Mouse (Mus musculus) liver, postnatal 0 days (tissue): ENCODE measurements around the gene D430042O09Rik. TPM values are rescaled to one million over a fixed set of nuclear protein-coding genes. Genes with fewer than 3 reads are reported as not detected.

Experiments
- ATAC-seq: fragments of 200-750 bp; cut with Nextera tagmentation; 2 replicates; pipeline ENCODE4 v1.8.0; 2017; ENCODE audit warnings: mild to moderate bottlenecking, moderate library complexity
- DNase-seq: peaks from one replicate; pipeline ENCODE4 v3.0.0-alpha.2; 2016
- H3K27ac ChIP-seq: fragments of 300-500 bp; sonication (generic); 2 replicates; pipeline ENCODE4 v1.5.1; 2014; ENCODE audit warnings: antibody characterized with exemption, moderate library complexity, mild to moderate bottlenecking, low read depth
- H3K27me3 ChIP-seq: fragments of 300-500 bp; sonication (generic); 2 replicates; pipeline ENCODE4 v1.6.1; 2014; ENCODE audit warnings: low read length, control low read depth, mixed read lengths; ENCODE audit not compliant: insufficient read depth
- H3K36me3 ChIP-seq: fragments of 300-500 bp; sonication (generic); replicated peaks from 2 replicates; pipeline ENCODE4 v1.6.1; 2014; ENCODE audit warnings: mild to moderate bottlenecking, control low read depth, low read length, moderate library complexity, mixed read lengths; ENCODE audit not compliant: insufficient read depth
- H3K4me1 ChIP-seq: fragments of 300-500 bp; sonication (generic); 2 replicates; pipeline ENCODE4 v1.6.1; 2014; ENCODE audit warnings: antibody characterized with exemption, mild to moderate bottlenecking, control low read depth; ENCODE audit not compliant: insufficient read depth
- H3K4me2 ChIP-seq: fragments of 300-500 bp; sonication (generic); 2 replicates; pipeline ENCODE4 v1.6.1; 2014; ENCODE audit warnings: low read depth, mild to moderate bottlenecking, low read length, moderate library complexity, mixed read lengths
- H3K4me3 ChIP-seq: fragments of 300-500 bp; sonication (generic); 2 replicates; pipeline ENCODE4 v1.5.1; 2014; ENCODE audit warnings: low read depth, low read length
- H3K9ac ChIP-seq: fragments of 300-500 bp; sonication (generic); replicated peaks from 2 replicates; pipeline ENCODE4 v1.6.1; 2014; ENCODE audit warnings: mild to moderate bottlenecking, moderate library complexity
- H3K9me3 ChIP-seq: fragments of 300-500 bp; sonication (generic); 2 replicates; pipeline ENCODE4 v1.6.1; 2016; ENCODE audit warnings: mild to moderate bottlenecking, control low read depth, low read length, mixed read lengths
- CTCF ChIP-seq: sonication (generic); IDR thresholded peaks from 2 replicates; pipeline ENCODE4 v1.5.1; 2016; ENCODE audit warnings: antibody characterized with exemption, low read depth
- EP300 ChIP-seq: IDR thresholded peaks from 2 replicates; pipeline ENCODE4 v1.6.1; 2016; ENCODE audit warnings: antibody characterized with exemption, low read depth, mild to moderate bottlenecking
- WGBS: fragments of 180-500 bp; shearing (Covaris S2); extraction: QIAGEN DNeasy Blood & Tissue Kit; methylation state at CpG from one replicate; pipeline ENCODE4 v1.1.7; 2014; ENCODE audit not compliant: insufficient replicate concordance; 5-methylcytosine and 5-hydroxymethylcytosine counted together
- polyA plus RNA-seq: library from polyadenylated mRNA; unstranded; fragments of >200 nt; fragmentation: Nextera tagmentation; extraction: Ambion mirVana; gene quantifications from 2 replicates; pipeline ENCODE4 v1.2.1, GENCODE M21; 2015

Gene D430042O09Rik
- polyA plus RNA-seq, 1 experiment from 2014 or later: 1.3 TPM

DNA sequence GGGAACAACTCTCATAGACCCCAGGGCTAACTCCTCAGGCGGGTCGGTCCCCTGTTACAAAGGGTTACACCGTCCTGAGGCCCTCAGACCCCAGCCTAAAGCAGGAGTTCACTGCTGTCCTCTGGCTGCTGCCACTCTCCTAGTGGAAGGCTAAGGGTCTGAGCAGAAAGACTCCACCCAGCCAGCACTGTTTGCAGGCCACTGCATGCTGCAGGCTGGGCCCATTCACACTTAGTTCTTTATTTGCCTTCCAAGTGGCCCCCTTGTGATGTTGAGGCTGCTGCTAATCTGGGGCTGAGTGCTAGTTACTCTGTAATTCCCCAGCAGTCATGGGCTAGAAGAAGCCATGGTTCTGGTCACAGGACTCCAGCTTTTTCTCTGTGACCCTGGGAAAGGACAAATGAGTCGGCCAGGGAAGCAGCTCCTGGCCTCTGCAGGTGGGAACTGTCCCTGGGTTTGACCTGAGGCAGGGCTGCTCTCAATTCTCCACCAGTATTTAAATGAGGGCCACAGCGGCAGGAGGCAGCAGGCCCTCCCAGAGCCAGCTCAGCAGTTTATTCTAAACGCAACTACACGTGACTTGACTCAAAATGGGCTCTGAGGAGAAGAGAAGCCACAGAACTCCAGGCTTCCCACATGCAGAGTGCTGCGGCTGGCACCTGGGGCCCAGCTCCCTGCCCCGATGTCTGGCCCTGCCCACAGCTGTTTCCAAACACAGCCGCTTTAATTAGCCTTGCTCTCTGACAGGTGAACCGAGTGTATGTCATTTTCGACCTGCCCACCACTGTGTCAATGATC lies 163.9 kb downstream of the D430042O09Rik start:
- Histone ChIP-seq H3K9ac (no peak overlapping the region), H3K27me3 (no peaks in the 10 kb centered on the region), H3K9me3 (no peaks in the 10 kb centered on the region), H3K36me3 (no peaks in the 10 kb centered on the region), H3K4me3 (no peak overlapping the region), H3K4me2 (no peak overlapping the region), H3K27ac (no peak overlapping the region), H3K4me1 (no peaks in the 10 kb centered on the region)
- 51% methylated on average over 12 of the region's 12 CpGs for WGBS
- TF ChIP-seq EP300 (no peak), CTCF (no peak)
- ATAC-seq (no peak), DNase-seq (no peak)

DNA sequence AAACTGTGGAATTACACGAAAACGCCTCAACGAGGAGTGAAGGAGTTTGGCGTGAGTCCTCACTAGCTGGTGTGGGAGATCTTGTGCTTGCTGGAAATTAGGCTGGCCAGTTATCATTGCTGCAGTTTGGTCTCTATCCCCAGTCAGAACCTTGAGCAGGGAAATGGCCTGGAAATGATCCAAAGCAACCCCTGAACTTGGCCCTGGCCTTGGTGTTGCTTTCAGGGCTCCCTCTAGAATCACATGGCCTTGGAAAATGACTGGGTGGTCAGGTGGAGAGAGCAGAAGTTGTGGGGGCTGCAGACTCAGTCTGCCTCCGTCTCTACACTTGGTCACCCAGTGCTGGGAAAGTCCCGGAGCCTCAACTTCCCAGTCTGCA lies 164.5 kb downstream of the D430042O09Rik start:
- Histone ChIP-seq H3K27me3 (no peaks in the 10 kb centered on the region), H3K4me2 (no peak overlapping the region), H3K27ac (no peak overlapping the region), H3K9me3 (no peaks in the 10 kb centered on the region), H3K4me3 (no peak overlapping the region), H3K36me3 (no peaks in the 10 kb centered on the region), H3K9ac (no peak overlapping the region), H3K4me1 (no peaks in the 10 kb centered on the region)
- 77% methylated on average over 6 of the region's 6 CpGs for WGBS
- no peak for TF ChIP-seq EP300
- TF ChIP-seq CTCF: no peak
- ATAC-seq (no peak), DNase-seq (no peak)

DNA sequence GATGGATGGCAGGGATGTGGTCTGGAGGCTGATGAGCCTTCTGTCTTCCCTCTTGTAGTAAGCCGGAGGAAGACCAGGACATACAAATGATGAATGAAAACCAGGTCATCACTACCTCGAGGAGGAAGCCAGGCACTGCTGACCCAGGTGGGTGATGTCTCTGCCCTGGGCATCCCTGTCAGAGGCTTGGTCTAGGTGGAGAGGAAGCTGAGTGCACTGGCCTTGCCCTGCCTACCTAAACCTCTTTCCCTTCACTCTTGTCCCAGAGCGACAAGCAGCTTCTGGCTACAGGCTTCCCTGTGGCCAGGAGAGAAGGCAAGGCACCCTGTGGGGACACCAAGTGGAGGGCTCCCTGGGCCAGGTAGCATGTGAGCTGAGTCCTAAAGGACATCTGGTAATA lies 165.2 kb downstream of the D430042O09Rik start:
- H3K9me3 ChIP-seq: no peaks in the 10 kb centered on the region
- H3K4me2 ChIP-seq: no peak overlapping the region
- no peak for TF ChIP-seq EP300
- no peak for TF ChIP-seq CTCF
- no peaks in the 10 kb centered on the region for H3K4me1 ChIP-seq
- no peak for DNase-seq
- WGBS: 72% methylated on average over 3 of the region's 3 CpGs
- no peak overlapping the region for H3K4me3 ChIP-seq
- H3K9ac ChIP-seq: no peak overlapping the region
- no peaks in the 10 kb centered on the region for H3K36me3 ChIP-seq
- ATAC-seq: no peak
- no peak overlapping the region for H3K27ac ChIP-seq
- H3K27me3 ChIP-seq: no peaks in the 10 kb centered on the region

DNA sequence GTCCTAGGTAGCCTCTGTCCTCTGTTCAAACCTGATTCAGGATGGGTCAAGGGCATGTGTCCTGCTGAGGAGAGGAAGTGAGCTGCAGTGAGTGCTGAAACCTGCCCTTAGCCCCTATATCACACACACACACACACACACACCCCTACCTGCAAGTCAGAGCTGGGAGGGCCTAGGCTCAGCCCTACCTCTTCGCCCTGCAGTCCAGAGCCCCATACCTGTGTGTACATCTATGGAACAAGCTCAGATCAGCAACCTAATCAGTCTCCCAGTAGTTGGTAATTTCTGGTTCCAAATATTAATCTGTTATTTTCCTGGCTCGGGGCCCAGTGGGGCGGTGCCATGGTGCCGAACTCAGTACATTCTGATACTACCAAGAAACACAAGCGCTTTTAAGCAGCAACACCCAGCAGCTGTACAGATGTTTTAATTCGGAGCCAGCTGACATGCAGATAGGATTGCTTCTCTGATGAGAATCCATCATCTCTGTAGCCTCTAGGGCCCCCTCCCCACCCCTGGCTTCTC lies 166.3 kb downstream of the D430042O09Rik start:
- Histone ChIP-seq H3K36me3 (no peaks in the 10 kb centered on the region), H3K27ac (no peak overlapping the region), H3K4me1 (no peaks in the 10 kb centered on the region), H3K4me3 (no peak overlapping the region), H3K9me3 (no peaks in the 10 kb centered on the region), H3K4me2 (no peak overlapping the region), H3K27me3 (no peaks in the 10 kb centered on the region), H3K9ac (no peak overlapping the region)
- ATAC-seq (no peak), DNase-seq (no peak)
- 82% methylated on average over 6 of the region's 6 CpGs for WGBS
- no peak for TF ChIP-seq EP300
- TF ChIP-seq CTCF: no peak

DNA sequence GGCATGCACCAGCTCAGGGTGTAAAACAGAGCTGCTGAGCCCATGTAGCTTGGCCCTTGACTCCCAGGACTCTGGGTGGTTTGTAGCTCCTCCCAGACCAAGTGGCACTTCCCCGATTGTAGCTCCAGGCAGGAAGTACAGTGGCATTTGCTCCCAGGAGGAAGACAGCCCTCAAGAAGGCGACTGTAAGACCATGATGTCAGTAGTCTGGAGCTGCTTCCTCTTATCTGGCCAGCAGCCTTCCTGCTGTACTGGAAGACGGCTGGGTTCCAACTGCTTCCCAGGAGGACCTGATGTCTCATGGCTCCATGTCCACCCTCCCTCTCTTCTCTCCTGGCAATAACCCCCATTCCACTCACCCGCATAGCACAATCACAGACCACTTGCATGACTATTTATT lies 170.4 kb downstream of the D430042O09Rik start:
- TF ChIP-seq CTCF: no peak
- no peak for TF ChIP-seq EP300
- Histone ChIP-seq H3K9me3 (no peaks in the 10 kb centered on the region), H3K4me1 (no peaks in the 10 kb centered on the region), H3K9ac (no peak overlapping the region), H3K27ac (no peak overlapping the region), H3K36me3 (no peaks in the 10 kb centered on the region), H3K4me3 (no peak overlapping the region), H3K4me2 (no peak overlapping the region), H3K27me3 (no peaks in the 10 kb centered on the region)
- ATAC-seq (no peak), DNase-seq (no peak)
- 26% methylated on average over 4 of the region's 4 CpGs for WGBS

DNA sequence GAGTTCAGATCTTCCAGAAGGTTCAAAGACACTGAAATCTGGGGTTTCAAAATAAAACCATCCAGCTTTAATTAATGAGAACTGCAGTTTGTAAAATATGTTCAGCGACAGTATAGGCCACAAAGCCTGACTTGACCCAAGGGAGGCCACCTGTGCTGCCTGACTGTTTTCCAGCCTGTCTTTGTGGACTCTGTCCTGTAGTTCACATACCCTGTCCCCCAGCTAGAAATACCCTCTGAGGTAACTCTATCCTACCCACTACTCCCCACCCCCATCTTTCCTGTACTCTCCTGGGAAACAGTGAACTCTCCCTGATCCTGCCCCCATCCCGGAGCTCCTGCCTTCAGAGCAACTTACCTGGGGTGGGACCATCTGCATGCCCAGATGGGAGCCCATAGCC lies 175.5 kb downstream of the D430042O09Rik start:
- no peak overlapping the region for H3K4me3 ChIP-seq
- ATAC-seq: peak; percentile 89
- H3K27ac ChIP-seq: no peak overlapping the region

More for the DNA sequence above, 175.5 kb downstream of the D430042O09Rik start:
- no peaks in the 10 kb centered on the region for H3K9me3 ChIP-seq
- H3K4me2 ChIP-seq: no peak overlapping the region
- H3K27me3 ChIP-seq: no peaks in the 10 kb centered on the region
- TF ChIP-seq CTCF (no peak), EP300 (no peak)
- no peaks in the 10 kb centered on the region for H3K36me3 ChIP-seq
- no peak for DNase-seq
- H3K9ac ChIP-seq: no peak overlapping the region
- no peaks in the 10 kb centered on the region for H3K4me1 ChIP-seq
- 67% methylated on average over 2 of the region's 2 CpGs for WGBS
